ENCODE assay signal across 8 mouse cellular contexts in the genomic region with DNA sequence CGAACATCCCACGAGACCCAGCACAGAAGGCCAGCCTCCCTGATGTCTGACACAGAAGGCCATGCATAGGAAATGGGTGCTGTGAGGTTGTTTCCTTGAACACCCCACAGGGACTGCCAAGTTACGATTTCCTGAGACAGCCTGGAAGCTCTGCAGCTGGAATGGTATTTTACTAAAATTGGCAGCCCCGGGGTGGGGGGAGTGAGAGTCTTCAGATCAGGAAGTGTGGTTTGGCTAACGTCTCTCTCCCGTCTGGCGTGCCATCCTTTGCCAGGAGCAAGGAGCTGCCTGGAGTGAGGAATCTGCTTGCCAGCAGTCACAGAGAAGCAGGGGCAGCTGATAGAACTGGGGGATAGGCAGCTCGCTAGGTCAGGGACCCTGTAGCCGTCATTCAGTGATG. TPM values are rescaled to one million over a fixed set of nuclear protein-coding genes. Genes with fewer than 3 reads are reported as not detected.
DNase-seq lines count a peak whose midpoint lies in the region; ATAC-seq lines count a peak whose summit lies in the region.

No protein-coding gene starts in this region.

- H3K9me3 ChIP-seq in heart, embryonic 12.5 days (replicated peaks) = no peaks in the 10 kb centered on the region

- H3K9ac ChIP-seq in heart, embryonic 12.5 days = no peak overlapping the region

- WGBS in heart, embryonic 12.5 days = 20% methylated on average over 9 of the region's 9 CpGs

- H3K4me3 ChIP-seq in heart, embryonic 12.5 days = no peak overlapping the region

- no peaks in the 10 kb centered on the region for H3K27me3 ChIP-seq in heart, embryonic 12.5 days (replicated peaks)

- H3K4me1 ChIP-seq in heart, embryonic 12.5 days (replicated peaks) = peaks cover 6% of the 10 kb centered on the region

- DNase-seq in ovary, adult 18-20 months (ENCODE audit: low spot score) = peak; percentile 18
- no peak for DNase-seq in ovary, postnatal 14 days (ENCODE audit: low spot score)
- DNase-seq in cerebellum, postnatal 10 days = peak; percentile 97
- DNase-seq in layer of hippocampus, postnatal 14 days (ENCODE audit: low spot score in 2 of 2) = peak; percentile 58 to 72
- peak; percentile 87 to 91 for DNase-seq in right cerebral cortex, postnatal 10 days (ENCODE audit: low spot score in 2 of 2)
- DNase-seq in embryo, embryonic 9.5 days (ENCODE audit: extremely low spot score) = no peak

- no peak overlapping the region for H3K27ac ChIP-seq in heart, embryonic 12.5 days (ENCODE audit: poor library complexity, severe bottlenecking)

- H3K4me2 ChIP-seq in heart, embryonic 12.5 days = peak overlapping the region; percentile 26; the same call in 1 of the 2 replicates

- ATAC-seq in heart, embryonic 12.5 days (ENCODE audit: insufficient number of reproducible peaks, low FRiP score) = no peak
- ATAC-seq in erythroid progenitor cell, adult 5-6 weeks (replicated peaks; ENCODE audit: low FRiP score, poor library complexity, severe bottlenecking) = no peak

- H3K36me3 ChIP-seq in heart, embryonic 12.5 days = no peaks in the 10 kb centered on the region

RNA-seq across cellular contexts. Expression of a gene that starts 2.4 kb away (rescaled TPM):
- polyA plus RNA-seq in heart, embryonic 12.5 days (2016; fragmentation: Nextera tagmentation; extraction: Ambion mirVana) = not detected in 2 replicates
- total RNA-seq in layer of hippocampus, postnatal 14 days (2021) = under 1 TPM; 0.52 to 0.60 TPM
- not detected in 2 replicates for total RNA-seq in erythroid progenitor cell, adult 5-6 weeks (2015; ENCODE audit: low replicate concordance)
- not detected in 2 replicates for total RNA-seq in erythroid progenitor cell, adult 5-6 weeks (2017; ENCODE audit: low replicate concordance)

RNA-seq across cellular contexts. Expression of a gene that starts 45.8 kb away (rescaled TPM):
- polyA plus RNA-seq in heart, embryonic 12.5 days (2016; fragmentation: Nextera tagmentation; extraction: Ambion mirVana) = 69.9 and 78.1 TPM in 2 replicates
- total RNA-seq in layer of hippocampus, postnatal 14 days (2021) = 10 to 100 TPM; 59.3 to 68.4 TPM
- 16.9 and 31.9 TPM in 2 replicates for total RNA-seq in erythroid progenitor cell, adult 5-6 weeks (2015; ENCODE audit: low replicate concordance)
- total RNA-seq in erythroid progenitor cell, adult 5-6 weeks (2017; ENCODE audit: low replicate concordance) = 13.4 and 20.5 TPM in 2 replicates

Comparison
In these comparisons a context has a peak if more than half of its experiments do, and no peak if none do; other contexts are left out.
1. DNase-seq: peak in ovary, adult 18-20 months (single experiment), cerebellum, postnatal 10 days (2 of 2), layer of hippocampus, postnatal 14 days (2 of 2) and right cerebral cortex, postnatal 10 days (2 of 2); none in ovary, postnatal 14 days (single experiment) and embryo, embryonic 9.5 days (single experiment).